Mouse (Mus musculus) liver, postnatal 0 days (tissue): ENCODE data around the gene Slc24a3.

Experiments used
- CTCF ChIP-seq: sonication (generic); IDR thresholded peaks from 2 replicates; pipeline ENCODE4 v1.5.1; 2016; ENCODE audit warnings: antibody characterized with exemption, low read depth
- EP300 ChIP-seq: IDR thresholded peaks from 2 replicates; pipeline ENCODE4 v1.6.1; 2016; ENCODE audit warnings: antibody characterized with exemption, low read depth, mild to moderate bottlenecking

DNA sequence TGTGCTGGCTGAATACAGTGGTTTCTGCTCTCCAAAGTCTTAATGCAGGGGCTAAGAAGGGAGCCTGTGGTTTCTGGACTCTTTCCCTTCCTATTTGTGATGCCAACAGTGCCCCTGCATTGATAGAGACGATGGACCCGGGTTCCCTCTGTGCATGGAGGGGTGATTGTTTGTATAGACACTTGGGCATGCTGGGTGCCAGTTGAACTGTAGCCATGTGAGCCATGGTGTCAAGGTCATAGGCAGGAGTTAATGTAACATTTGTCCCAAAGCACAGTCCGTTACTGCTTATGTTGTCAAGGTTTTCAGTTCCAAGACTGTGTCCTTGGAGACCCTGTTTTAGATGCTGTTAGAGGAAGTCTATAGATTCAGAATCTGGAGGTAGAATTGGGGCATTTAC, 80.6 kb downstream of the Slc24a3 start:
- TF ChIP-seq EP300 (no peak), CTCF (no peak)
